Mouse (Mus musculus): ENCODE measurements around the gene Ldoc1. TPM values are rescaled to one million over a fixed set of nuclear protein-coding genes. Genes with fewer than 3 reads are reported as not detected.

The Ldoc1 gene
- not detected in 2 replicates for total RNA-seq (2015; ENCODE audit: low replicate concordance)
- not detected in 2 replicates for total RNA-seq (2017; ENCODE audit: low replicate concordance)

DNA sequence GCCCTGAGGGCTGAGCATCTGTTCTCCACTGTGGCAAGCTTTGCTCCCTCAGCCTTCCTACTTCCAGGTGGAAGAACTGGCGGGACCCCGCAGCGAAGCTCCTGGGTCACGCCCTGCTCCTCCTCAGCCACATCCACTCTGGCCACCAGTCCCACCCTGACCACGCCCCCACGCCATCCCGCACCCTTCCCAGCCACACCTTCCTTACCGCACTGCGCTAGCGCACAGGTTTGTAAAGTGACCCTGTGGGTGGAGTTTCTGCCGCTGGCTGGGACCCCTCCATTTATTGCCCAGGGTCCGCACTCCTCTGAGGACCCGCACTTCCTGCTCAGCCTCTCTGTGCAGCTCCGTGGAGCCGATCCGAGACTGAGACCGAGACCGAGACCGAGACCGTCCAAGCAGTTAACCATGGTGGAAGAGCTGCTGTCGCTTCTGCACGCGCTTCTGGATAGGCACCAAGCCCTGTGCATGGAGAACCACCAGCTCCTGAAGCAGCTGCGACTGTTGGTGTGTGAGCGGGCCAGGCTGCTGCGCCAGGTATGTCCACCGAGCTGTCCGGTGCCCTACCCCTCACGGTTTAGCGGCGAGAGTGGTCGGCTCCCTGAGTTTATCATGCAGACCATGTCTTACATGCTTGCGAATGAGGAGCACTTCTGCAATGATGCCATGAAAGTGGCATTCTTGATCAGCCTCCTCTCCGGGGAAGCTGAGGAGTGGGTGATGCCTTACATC, at the start of gene Ldoc1:
Ldoc1 (plus strand) TSS at position 196 of the 732 bp plus-strand sequence.
- ATAC-seq (replicated peaks; ENCODE audit: low FRiP score, poor library complexity, severe bottlenecking) = no peak

DNA sequence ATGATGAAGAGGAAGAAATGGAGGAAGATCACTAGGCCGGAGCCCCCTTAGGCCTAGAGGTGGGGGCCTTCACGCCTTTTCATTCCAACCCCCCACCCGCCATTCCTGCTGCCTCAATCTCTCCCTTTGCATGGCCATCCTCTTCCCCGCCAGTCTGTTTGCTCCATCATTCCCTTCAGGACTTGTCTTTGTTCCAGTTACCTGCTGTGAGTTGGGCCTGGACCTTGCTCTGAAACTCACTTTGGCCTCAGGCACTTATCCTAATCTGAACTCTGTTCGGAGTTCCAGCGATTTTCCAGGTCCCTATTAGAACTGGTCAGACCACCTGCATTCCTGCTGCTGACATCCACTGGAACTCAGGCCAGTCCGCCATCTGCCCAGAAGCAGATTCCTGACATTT, 834 bp downstream of the Ldoc1 start:
- no peak for ATAC-seq (replicated peaks; ENCODE audit: low FRiP score, poor library complexity, severe bottlenecking)

DNA sequence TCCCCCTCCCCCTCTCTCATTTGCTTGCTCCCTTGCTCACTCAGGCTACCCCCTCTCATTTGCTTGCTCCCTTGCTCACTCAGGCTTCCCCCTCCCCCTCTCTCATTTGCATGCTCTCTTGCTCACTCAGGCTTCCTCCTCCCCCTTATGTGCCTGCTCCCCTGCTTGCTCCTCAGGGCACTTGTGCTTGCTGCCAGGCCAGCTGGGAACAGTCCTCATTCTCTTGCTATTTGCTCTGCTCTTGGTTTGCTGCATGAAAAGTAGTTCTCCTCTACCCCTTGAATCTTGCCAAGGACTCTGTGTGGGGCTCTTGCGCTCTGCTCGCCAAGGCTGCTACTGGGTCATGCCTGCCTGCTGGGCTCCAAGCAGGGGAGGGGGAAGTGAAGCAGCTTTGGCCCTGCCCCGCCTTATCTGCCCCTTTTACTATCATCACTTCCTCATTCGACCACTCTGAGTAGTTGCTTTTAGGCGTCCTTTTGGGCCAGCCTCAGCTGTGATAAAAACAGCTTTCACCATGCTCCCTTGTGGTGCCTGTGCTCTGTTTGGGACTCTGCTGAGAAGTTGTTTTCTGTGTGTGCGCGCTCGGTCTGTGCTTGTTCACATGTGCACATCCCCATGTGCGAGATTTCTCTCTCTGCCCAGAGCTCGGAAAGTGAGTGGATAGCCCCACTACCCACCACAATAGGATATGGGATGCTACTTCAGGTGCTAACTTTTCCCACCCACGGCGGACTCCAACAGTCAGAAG, 13.2 kb downstream of the Ldoc1 start:
- ATAC-seq (replicated peaks; ENCODE audit: low FRiP score, poor library complexity, severe bottlenecking) = no peak

DNA sequence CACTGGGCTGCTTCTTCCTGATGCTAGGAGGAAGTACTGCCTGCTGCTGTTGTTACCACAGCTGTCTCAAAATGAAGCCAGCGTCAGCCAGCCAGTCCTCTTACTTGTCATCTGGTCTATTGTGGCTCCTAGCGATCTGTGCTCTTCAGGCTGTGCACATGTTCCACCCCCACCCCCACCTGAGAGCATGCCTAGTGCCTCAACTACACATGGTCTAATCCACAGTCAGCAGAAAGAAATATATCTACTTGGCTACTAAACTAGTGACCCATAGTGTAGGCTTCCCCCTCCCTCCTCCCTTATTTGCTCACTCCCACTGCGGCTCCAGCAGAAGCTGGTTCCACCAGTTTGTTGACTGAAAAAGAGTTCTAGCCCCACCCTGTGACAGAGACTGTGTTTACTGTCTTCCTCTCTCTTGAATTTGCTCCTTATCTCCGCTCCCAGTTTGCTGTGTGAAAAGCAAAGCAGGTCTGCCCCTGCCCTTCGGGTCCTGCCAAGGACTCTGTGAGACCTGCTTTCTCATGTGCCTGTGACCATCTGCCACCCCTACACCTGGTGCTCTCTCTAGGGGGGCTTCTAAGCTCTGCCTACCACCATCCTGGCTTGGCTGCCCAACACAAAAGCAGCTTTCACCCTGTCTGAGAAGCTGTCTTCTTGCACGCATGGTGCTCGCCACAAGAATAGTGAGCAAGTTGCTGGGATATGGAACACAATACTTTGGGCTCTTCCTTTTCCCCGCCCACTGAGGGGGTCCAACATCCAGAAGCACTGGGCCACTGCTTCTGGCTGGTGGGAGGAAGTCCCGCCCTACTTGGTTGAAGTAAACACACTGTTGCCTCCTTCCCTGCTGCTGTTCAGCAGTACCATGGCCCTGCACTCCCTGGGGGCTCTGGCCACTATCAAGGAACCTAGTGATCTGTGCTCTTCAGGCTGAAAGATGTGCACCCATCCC, 14.0 kb downstream of the Ldoc1 start:
- ATAC-seq (replicated peaks; ENCODE audit: low FRiP score, poor library complexity, severe bottlenecking) = no peak

DNA sequence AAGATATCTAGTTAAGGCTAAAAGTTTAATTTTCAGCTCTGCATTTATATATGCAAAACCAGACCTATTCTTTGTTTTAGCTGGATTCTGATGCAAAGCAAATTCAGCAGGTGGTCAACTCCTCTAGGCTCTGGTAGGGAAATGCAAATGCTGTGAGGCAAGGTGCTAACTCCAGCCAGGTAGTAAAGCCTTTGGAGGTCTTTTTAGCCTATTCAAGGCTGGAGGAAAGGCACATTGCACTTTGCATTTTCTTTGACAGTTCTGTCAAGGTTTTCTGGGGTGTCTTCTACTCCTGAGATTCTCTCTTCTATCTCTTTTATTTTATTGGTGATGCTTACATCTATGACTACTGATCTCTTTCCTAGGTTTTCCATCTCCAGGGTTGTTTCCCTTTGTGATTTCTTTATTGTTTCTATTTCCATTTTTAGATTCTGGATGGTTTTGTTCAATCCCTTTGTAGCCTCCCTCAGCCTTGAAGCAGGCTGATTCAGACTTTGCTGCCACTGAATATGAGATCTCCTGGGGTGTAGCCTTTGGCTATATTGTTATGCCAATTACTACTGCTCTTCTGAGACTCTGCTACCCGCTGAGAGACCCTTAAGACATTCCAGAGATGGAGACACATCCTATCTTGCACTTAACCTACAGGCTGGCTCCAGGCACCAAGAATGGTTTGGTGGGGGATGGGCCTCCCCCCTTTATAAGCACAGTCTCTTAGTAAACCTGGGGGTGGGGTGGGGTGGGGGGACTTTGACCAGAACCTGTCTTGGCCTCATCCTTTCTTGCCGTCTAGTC, 18.4 kb downstream of the Ldoc1 start:
- no peak for ATAC-seq (replicated peaks; ENCODE audit: low FRiP score, poor library complexity, severe bottlenecking)
